Comparison of ENCODE assay signal across 19 mouse cellular contexts in genomic region chr9:65424393-65424792, GRCm38 (mm10). TPM values are rescaled to one million over a fixed set of nuclear protein-coding genes. Genes with fewer than 3 reads are reported as not detected.
"Had no signal": no experiment of that assay in that cellular context is flagged by ENCODE, and none has a peak within 500 bp of the region (broad histone marks: within the 10 kb centered on the region; RNA-seq: fewer than 3 reads in every experiment).

No protein-coding gene starts in this region.

- H3K9me3 ChIP-seq: limb, embryonic 13.5 days; megakaryocyte, embryonic 14.5 days; midbrain, embryonic 15.5 days; neural tube, embryonic 15.5 days; stomach, embryonic 15.5 days had no signal

- ATAC-seq: lung, postnatal 0 days; midbrain, embryonic 15.5 days had no signal

- H3K4me3 ChIP-seq: limb, embryonic 13.5 days; megakaryocyte, embryonic 14.5 days; midbrain, embryonic 15.5 days; neural tube, embryonic 15.5 days; stomach, embryonic 15.5 days had no signal

- H3K4me1 ChIP-seq: midbrain, embryonic 15.5 days; neural tube, embryonic 15.5 days; stomach, embryonic 15.5 days had no signal

- H3K36me3 ChIP-seq: limb, embryonic 13.5 days; midbrain, embryonic 15.5 days; neural tube, embryonic 15.5 days; stomach, embryonic 15.5 days had no signal

- H3K27ac ChIP-seq: limb, embryonic 13.5 days; liver, embryonic 14.5 days; midbrain, embryonic 15.5 days; neural tube, embryonic 15.5 days; stomach, embryonic 15.5 days had no signal

- H3K9ac ChIP-seq: limb, embryonic 13.5 days; liver, embryonic 14.5 days; midbrain, embryonic 15.5 days; neural tube, embryonic 15.5 days; stomach, embryonic 15.5 days had no signal

- H3K27me3 ChIP-seq: limb, embryonic 13.5 days; midbrain, embryonic 15.5 days; neural tube, embryonic 15.5 days; stomach, embryonic 15.5 days had no signal

- DNase-seq: kidney, postnatal 10 days; layer of hippocampus, adult 9-11 months; left cerebral cortex, postnatal 4 days; lung, adult 2 months; lung, postnatal 36 days; spleen, adult 18-20 months; thymus, postnatal 36 days had no signal

- H3K4me2 ChIP-seq: limb, embryonic 13.5 days; midbrain, embryonic 11.5 days; midbrain, embryonic 15.5 days; neural tube, embryonic 15.5 days; stomach, embryonic 15.5 days had no signal

RNA-seq across cellular contexts. Expression of gene Slc51b, which starts 1.6 kb away (rescaled TPM):
- total RNA-seq: layer of hippocampus, adult 18-20 months; left cerebral cortex, adult 18-20 months; left cerebral cortex, postnatal 10 days; left cerebral cortex, postnatal 4 days had no signal
- polyA plus RNA-seq: limb, embryonic 13.5 days; lung, adult 2 months; lung, postnatal 0 days; midbrain, embryonic 11.5 days; midbrain, embryonic 15.5 days; neural tube, embryonic 11.5 days; neural tube, embryonic 15.5 days had no signal
